Mouse (Mus musculus) left cerebral cortex, postnatal 25 days (tissue): ENCODE measurements around the gene Ppp1r27. TPM values are rescaled to one million over a fixed set of nuclear protein-coding genes. Genes with fewer than 3 reads are reported as not detected.

Experiments used
- total RNA-seq, 2 experiments: library from RNA; stranded (reverse); gene quantifications; 2 replicates each; pipeline ENCODE4 v1.2.3; 2021

Ppp1r27 gene
- total RNA-seq, 2 experiments from 2014 or later: not detected

Other genes with a start within 250 kb of the Ppp1r27 start
- gene Actg1, start 202.6 kb downstream of the Ppp1r27 start, total RNA-seq: 1,000 to 10,000 TPM; 1,262 to 1,272 TPM
- gene Fscn2, start 189.6 kb downstream of the Ppp1r27 start, total RNA-seq: under 1 TPM in 1 of 2 experiments, not detected in 1; 0.21 TPM
- gene Faap100, start 172.4 kb downstream of the Ppp1r27 start, total RNA-seq: 10 to 100 TPM; 15.3 to 16.3 TPM
- 10 to 100 TPM; 67.5 to 71.1 TPM for gene Nploc4, start 113.4 kb downstream of the Ppp1r27 start, total RNA-seq
- 1 to 10 TPM; 2.8 to 5.8 TPM for gene Tspan10, start 108.5 kb downstream of the Ppp1r27 start, total RNA-seq
- gene Pde6g, start 97.6 kb downstream of the Ppp1r27 start, total RNA-seq: under 1 TPM in 1 of 2 experiments, not detected in 1; 0.18 TPM
- 10 to 100 TPM; 12.6 to 15.9 TPM for gene Oxld1, start 93.1 kb downstream of the Ppp1r27 start, total RNA-seq
- gene Ccdc137, start 93.0 kb downstream of the Ppp1r27 start, total RNA-seq: 10 to 100 TPM; 21.5 to 29.0 TPM
- 10 to 100 TPM; 56.7 to 58.1 TPM for gene Arl16, start 83.5 kb downstream of the Ppp1r27 start, total RNA-seq
- 10 to 100 TPM; 72.6 to 75.2 TPM for gene Mrpl12, start 66.5 kb downstream of the Ppp1r27 start, total RNA-seq
- 10 to 100 TPM; 18.4 to 20.5 TPM for gene Slc25a10, start 59.3 kb downstream of the Ppp1r27 start, total RNA-seq
- gene Gcgr, start 20.4 kb downstream of the Ppp1r27 start, total RNA-seq: not detected
- gene Mcrip1, start 1.4 kb downstream of the Ppp1r27 start, total RNA-seq: 10 to 100 TPM; 88.2 to 93.6 TPM
- gene P4hb, start 22.1 kb upstream of the Ppp1r27 start, total RNA-seq: 100 to 1,000 TPM; 125 to 127 TPM
- 100 to 1,000 TPM; 340 to 344 TPM for gene Arhgdia, start 30.5 kb upstream of the Ppp1r27 start, total RNA-seq
- gene Alyref, start 47.2 kb upstream of the Ppp1r27 start, total RNA-seq: 10 to 100 TPM; 59.9 to 61.2 TPM
- gene Anapc11, start 47.3 kb upstream of the Ppp1r27 start, total RNA-seq: 10 to 100 TPM; 93.2 to 94.8 TPM
- gene Npb, start 57.3 kb upstream of the Ppp1r27 start, total RNA-seq: not detected
- 100 to 1,000 TPM; 120 to 141 TPM for gene Pcyt2, start 66.8 kb upstream of the Ppp1r27 start, total RNA-seq
- gene Sirt7, start 74.1 kb upstream of the Ppp1r27 start, total RNA-seq: 10 to 100 TPM; 37.8 TPM
- gene Mafg, start 82.5 kb upstream of the Ppp1r27 start, total RNA-seq: 10 to 100 TPM; 91.5 to 98.4 TPM
- 1 to 10 TPM; 1.4 to 2.1 TPM for gene Pycr1, start 92.6 kb upstream of the Ppp1r27 start, total RNA-seq
- gene Myadml2, start 97.0 kb upstream of the Ppp1r27 start, total RNA-seq: 1 to 10 TPM; 7.4 to 8.6 TPM
- gene Notum, start 110.0 kb upstream of the Ppp1r27 start, total RNA-seq: 1 to 10 TPM; 4.1 to 4.7 TPM
- 10 to 100 TPM; 51.2 to 53.1 TPM for gene Aspscr1, start 121.8 kb upstream of the Ppp1r27 start, total RNA-seq
- 10 to 100 TPM; 18.0 to 22.7 TPM for gene Cenpx, start 162.6 kb upstream of the Ppp1r27 start, total RNA-seq
- gene Lrrc45, start 162.8 kb upstream of the Ppp1r27 start, total RNA-seq: 10 to 100 TPM; 50.4 to 60.0 TPM
- 10 to 100 TPM; 39.4 to 41.0 TPM for gene Rac3, start 170.3 kb upstream of the Ppp1r27 start, total RNA-seq
- 1 to 10 TPM; 6.1 to 7.4 TPM for gene Dcxr, start 176.1 kb upstream of the Ppp1r27 start, total RNA-seq
- 1 to 10 TPM; 2.6 to 3.7 TPM for gene Cbr2, start 181.0 kb upstream of the Ppp1r27 start, total RNA-seq
- 10 to 100 TPM; 29.3 to 33.1 TPM for gene Hmga1b, start 211.7 kb upstream of the Ppp1r27 start, total RNA-seq
- gene Rfng, start 233.1 kb upstream of the Ppp1r27 start, total RNA-seq: 10 to 100 TPM; 62.9 to 63.3 TPM
- gene Gps1, start 233.1 kb upstream of the Ppp1r27 start, total RNA-seq: 100 to 1,000 TPM; 139 to 143 TPM
- gene Dus1l, start 245.3 kb upstream of the Ppp1r27 start, total RNA-seq: 10 to 100 TPM; 40.0 to 42.8 TPM